Mouse (Mus musculus) gastrocnemius, postnatal 4 days (tissue): Measurements from ENCODE around the gene Efs. TPM values are rescaled to one million over a fixed set of nuclear protein-coding genes. Genes with fewer than 3 reads are reported as not detected.
A peak's percentile ranks its signal among the peaks of the same experiment; 100 is the strongest.

ENCODE experiments used
- DNase-seq, 2 experiments: peaks; one replicate each; pipeline ENCODE4 v3.0.0; 2021 to 2022; ENCODE audit warnings: low spot score in 2 of 2, mixed read lengths in 2 of 2
- microRNA-seq: library from miRNA; unstranded; fragments of <30 nt; microRNA quantifications from one replicate; pipeline ENCODE4 v1.2.0, GENCODE M21; 2021
- total RNA-seq, 2 experiments: library from RNA; stranded (reverse); gene quantifications; 2 replicates each; pipeline ENCODE4 v1.2.3; 2021

Efs gene
- total RNA-seq, 2 experiments from 2014 or later, result 31.1 to 32.4 TPM

DNA sequence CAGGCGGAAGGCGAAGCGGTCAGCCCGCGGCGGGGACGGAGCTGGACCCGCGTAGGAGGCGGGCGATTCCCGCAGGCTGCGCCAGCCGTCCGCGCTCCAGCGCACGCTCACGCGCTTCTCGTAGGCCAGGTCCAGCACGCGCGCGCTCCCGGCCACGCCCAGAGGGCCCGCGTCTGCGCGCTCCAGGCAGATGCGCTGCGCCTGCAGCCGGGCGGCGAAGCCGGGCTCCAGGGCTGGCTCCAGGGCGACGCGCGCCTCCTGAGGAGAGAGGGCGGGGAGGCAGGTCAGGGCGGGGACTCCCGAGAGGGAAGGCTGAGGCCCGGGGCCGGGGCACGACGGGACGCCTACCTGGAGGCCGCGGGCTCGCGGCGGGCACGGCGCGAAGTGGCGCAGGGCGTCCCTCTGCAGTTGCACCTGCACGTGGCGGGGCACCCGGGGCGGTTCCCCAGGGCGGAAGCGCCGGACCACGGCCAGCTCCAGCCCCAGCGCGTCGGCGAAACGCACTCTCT lies 49.3 kb downstream of the Efs start:
- peak; percentile 79 to 90 for DNase-seq

DNA sequence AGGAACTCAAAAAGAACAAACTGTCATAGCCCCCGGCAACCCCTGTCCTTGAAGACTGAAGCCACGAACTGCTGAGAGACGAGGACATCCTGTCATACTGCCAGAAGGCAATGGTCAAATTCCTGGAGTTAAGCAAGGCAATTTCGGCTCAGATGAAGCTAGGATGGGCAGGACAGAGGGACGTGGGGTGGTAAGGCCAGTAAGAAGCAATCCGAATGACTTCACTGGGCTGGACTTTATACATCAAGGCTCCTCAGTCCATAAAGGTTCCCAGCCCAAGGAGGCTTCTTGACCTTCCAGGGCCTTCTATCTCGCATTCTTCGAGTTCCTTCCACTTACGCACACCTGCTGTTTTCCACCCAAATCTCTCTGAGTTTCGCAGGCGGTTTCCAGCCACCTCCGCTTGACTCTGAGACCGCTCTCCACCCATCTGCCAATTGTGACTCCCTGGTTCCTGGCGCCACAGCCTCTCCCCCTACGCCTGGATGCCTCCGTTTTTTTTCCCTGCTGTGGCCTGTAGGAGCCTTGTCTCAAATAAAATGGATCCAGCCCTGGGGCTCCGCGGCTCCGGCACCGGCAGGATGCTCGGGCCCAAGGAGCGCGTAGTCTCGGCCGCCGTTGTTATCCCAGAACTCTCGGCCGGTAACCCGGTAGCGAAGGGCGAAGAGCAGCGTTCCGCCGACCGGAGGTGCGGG lies 49.9 kb downstream of the Efs start:
- no peak for DNase-seq

DNA sequence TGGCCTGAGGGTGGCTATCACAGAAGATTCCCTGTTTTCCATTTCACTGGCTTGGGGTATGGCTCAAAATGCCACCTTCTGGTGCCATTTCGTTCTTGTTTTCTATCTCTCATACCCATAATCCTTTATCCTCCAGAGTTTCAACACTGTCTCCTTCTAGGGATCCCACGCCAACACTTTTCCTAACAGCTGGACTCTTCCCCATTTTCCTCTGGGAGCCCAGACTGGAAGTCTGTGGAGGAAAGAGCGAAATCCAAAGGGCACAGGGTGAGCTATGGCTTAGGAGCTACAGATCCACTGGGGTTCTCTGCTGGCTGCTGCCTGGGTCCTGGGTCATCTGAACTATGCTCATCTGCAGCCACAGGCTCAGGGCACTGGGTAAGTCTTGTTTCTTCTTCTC lies 51.8 kb downstream of the Efs start:
- no peak for DNase-seq

DNA sequence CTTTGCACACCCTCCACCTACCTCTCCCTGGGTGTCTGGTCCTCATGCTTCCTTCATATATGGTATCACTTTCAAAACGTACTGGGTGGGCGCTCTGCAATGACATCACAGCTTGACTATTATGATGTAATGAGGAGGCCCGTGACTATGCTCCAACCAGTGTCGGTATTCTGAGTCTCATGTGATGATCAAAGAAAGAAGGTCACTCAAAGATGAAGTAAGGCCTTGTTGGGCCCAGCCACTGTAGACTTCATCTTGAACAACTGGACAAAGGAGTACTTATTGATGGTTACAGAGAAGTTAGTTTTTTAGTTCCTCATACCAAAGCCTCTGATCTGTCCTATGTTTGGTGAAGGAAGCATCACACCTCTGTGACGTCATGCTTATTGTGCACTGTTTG lies 55.1 kb downstream of the Efs start, which contains the start of gene Homez:
Homez (minus strand) TSS at position 101 of the 400 bp plus-strand sequence.
- no peak for DNase-seq

DNA sequence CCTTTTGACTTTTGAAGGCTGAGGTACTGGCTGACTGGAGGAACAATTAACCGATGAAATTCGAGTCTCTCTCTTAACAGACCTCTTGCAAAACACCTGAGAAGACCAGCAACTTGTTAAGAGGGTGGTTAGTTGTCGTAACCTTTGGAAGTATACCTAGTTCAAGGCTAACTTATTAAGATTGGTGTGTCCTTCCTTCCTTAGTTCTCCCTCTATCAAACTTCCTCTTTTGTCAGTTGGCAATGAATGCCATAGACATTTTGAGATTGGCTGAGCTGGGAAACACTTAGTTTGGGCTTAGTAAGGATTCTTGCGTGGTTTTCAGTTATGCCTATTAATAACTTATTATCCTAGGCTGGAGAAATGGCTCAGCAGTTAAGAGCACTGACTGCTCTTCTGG lies 57.9 kb downstream of the Efs start:
- DNase-seq, result no peak

DNA sequence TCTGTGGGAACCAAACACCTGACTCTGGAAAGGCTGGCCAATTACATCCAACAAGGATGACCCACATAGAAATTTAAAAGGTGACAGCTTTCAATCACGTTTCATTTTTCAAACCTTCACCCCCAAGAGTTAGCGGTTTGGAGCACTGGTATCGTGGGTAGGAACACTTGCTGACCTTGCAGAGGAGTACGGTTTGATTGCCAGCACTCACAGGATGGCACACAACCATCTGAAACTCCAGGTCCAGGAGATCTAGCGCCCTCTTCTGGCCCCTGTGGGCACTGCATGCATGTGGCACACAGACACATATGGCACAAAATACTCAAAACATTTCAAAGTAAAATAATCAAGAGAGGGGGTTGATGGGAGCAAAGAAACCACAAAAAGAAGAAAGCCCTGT lies 59.0 kb downstream of the Efs start:
- DNase-seq, result no peak

Small RNAs within 50 kb of the gene (microRNA-seq; reads per million reads assigned to microRNA genes)
- gene Mir208a (6.6 reads per million, percentile 20 among the genes with 10 or more reads in this experiment), gene Mir208b (220 reads per million, percentile 59 among the genes with 10 or more reads in this experiment)

Other genes with a start within 250 kb of the Efs start
- gene 1700123O20Rik, start 239.9 kb downstream of the Efs start, total RNA-seq, result 10 to 100 TPM; 25.4 to 27.1 TPM
- 100 to 1,000 TPM; 134 to 165 TPM for gene Acin1, start 239.2 kb downstream of the Efs start, total RNA-seq
- under 1 TPM in 1 of 2 experiments, not detected in 1; 0.16 TPM for gene Gm29776, start 227.3 kb downstream of the Efs start, total RNA-seq
- not detected for gene Cebpe, start 214.0 kb downstream of the Efs start, total RNA-seq
- 1 to 10 TPM; 6.5 to 8.8 TPM for gene Slc7a8, start 144.2 kb downstream of the Efs start, total RNA-seq
- gene Rnf212b, start 112.0 kb downstream of the Efs start, total RNA-seq, result not detected
- 1 to 10 TPM; 8.0 to 9.3 TPM for gene Homez, start 55.2 kb downstream of the Efs start, total RNA-seq
- gene Ppp1r3e, start 48.6 kb downstream of the Efs start, total RNA-seq, result 1 to 10 TPM; 8.1 to 9.2 TPM
- gene Bcl2l2, start 42.7 kb downstream of the Efs start, total RNA-seq, result 10 to 100 TPM; 35.4 to 38.7 TPM
- gene Gm20521, start 42.7 kb downstream of the Efs start, total RNA-seq, result 1 to 10 TPM; 2.3 to 4.1 TPM
- gene Pabpn1, start 33.6 kb downstream of the Efs start, total RNA-seq, result 100 to 1,000 TPM; 120 to 149 TPM
- gene Slc22a17, start 13.0 kb downstream of the Efs start, total RNA-seq, result 10 to 100 TPM; 22.5 to 27.5 TPM
- gene Il25, start 6.6 kb upstream of the Efs start, total RNA-seq, result not detected
- gene Cmtm5, start 10.1 kb upstream of the Efs start, total RNA-seq, result 1 to 10 TPM; 3.8 to 4.1 TPM
- gene Myh6, start 40.8 kb upstream of the Efs start, total RNA-seq, result 100 to 1,000 TPM; 112 to 118 TPM
- not detected for gene Gm17428, start 50.8 kb upstream of the Efs start, total RNA-seq
- gene Myh7, start 68.5 kb upstream of the Efs start, total RNA-seq, result 100 to 1,000 TPM; 492 to 506 TPM
- 10 to 100 TPM; 29.2 to 32.7 TPM for gene Ngdn, start 89.3 kb upstream of the Efs start, total RNA-seq
- 1 to 10 TPM; 2.9 to 4.0 TPM for gene Zfhx2, start 166.2 kb upstream of the Efs start, total RNA-seq
- 10 to 100 TPM; 12.9 to 14.0 TPM for gene Thtpa, start 168.7 kb upstream of the Efs start, total RNA-seq
- 1 to 10 TPM; 6.5 to 8.3 TPM for gene Ap1g2, start 180.5 kb upstream of the Efs start, total RNA-seq
- 1 to 10 TPM; 1.3 to 2.0 TPM for gene Jph4, start 190.8 kb upstream of the Efs start, total RNA-seq